Mouse (Mus musculus): Measurements from ENCODE around the gene Raly. TPM values are rescaled to one million over a fixed set of nuclear protein-coding genes. Genes with fewer than 3 reads are reported as not detected.

Gene Raly
- polyA plus RNA-seq (2015; fragmentation: Nextera tagmentation; extraction: Ambion mirVana) = 26.8 and 29.5 TPM in 2 replicates

DNA sequence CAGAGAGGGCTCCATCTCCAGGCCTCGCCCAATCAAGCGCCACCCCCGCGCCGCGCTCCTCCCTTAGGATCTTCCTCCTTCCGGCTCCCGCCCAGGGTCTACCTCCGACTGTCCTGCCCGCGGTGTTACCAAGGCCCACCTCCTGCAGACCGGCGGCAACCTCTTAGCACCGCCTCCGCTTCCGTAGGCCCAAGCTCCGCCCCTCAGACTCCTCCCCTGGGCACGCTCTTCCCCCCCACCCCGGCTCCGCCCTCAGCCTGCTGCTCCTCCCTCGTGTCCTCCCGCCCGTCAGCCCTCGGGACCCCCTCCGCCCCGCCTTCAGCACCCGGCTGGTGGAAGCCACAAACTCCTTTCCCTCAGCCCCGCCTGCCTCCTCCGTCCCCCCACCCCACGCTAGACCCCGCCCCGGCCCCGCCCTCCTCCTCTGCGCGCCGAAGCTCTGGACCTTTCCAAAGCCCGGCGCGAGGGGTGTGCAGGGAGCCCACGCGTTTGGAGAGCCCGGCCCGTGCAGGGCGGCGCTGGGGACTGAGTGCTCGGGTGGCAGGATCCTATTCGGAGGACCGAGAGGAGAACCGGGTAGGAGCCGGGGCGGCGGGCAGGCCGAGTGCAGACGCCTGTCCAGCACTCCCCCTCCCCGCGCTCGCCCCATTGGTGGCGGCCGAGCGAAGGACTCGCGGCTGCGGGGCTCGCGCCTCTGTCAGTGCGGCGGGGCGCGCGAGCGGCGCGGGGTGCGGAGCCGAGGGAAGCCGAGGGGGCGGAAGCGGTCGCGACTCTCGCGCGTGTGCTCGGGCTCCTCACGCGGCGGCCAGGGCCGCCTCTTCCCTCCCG is at the start of gene Raly, which contains the start of gene a:
TSS of gene Raly (plus strand) at position 441 of the 828 bp plus-strand sequence.
TSS of gene a (plus strand) at position 747 of the 828 bp plus-strand sequence.
- peak within 1 kb of the TSS; percentile 100 for H3K9ac ChIP-seq
- H3K4me3 ChIP-seq (replicated peaks) = peak within 1 kb of the TSS; percentile 99
- no peaks in the 10 kb centered on the region for H3K9me3 ChIP-seq (replicated peaks)
- H3K27ac ChIP-seq = peak within 1 kb of the TSS; percentile 96
- DNase-seq = peak; percentile 98
- no peaks in the 10 kb centered on the region for H3K27me3 ChIP-seq
- peaks cover 24% of the 10 kb centered on the region for H3K36me3 ChIP-seq
- peak within 1 kb of the TSS; percentile 86 for H3K4me2 ChIP-seq
- peaks cover 81% of the 10 kb centered on the region for H3K4me1 ChIP-seq (replicated peaks)
- under 1% methylated on average over 80 of the region's 89 CpGs for WGBS (ENCODE audit: insufficient replicate concordance)
- peak; percentile 94 for ATAC-seq (ENCODE audit: low read depth)

DNA sequence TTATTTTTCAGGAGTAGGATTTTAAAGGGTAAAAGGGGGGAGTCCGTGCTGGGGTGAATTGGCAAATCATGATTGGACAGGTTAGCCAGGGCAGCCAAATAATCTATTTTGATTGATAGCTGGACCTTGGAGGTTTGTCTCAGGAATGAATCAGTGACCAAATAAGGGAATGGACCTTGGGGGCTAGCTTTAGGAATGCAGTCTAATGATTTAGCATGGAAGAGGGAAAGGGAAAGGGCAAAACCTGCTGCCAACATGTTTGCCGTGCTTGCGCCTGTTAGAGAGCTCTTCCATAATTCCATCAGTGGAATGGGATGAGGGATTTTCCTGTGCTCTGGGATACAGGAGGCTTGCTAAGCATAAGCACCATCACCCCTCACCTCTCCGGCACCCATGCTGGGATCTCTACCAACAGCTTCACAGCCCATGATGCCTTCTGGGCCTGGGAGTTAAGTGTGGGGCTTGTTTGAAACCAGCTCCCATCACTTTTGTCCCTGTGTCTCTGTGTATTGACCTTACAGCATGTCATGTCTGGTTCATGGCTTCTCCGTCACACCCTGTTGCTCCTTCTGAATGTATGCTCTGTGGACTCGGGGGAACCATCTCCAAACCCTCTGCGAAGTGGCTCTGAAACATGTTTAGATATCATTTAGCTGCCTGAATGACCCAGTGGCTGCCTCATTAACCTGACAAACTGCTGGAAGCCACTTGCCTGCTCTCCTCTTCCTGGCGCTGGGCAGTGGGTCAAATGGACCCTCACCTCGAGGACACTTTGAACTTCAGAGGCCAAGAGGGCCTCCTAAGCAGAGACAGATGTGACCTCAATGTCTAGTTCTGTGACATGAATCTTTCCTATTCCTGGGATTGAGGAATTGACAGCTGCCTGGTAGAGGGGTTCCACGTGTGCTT is 47.7 kb upstream of the Raly start:
- DNase-seq (no peak), ATAC-seq (ENCODE audit: low read depth) (no peak)
- H3K4me2 ChIP-seq = no peak overlapping the region
- H3K27ac ChIP-seq = no peak overlapping the region
- peaks cover 7% of the 10 kb centered on the region; the same call in 1 of the 2 replicates for H3K27me3 ChIP-seq
- no peak overlapping the region for H3K9ac ChIP-seq
- no peaks in the 10 kb centered on the region for H3K9me3 ChIP-seq (replicated peaks)
- 72% methylated on average over 10 of the region's 10 CpGs for WGBS (ENCODE audit: insufficient replicate concordance)
- H3K4me3 ChIP-seq (replicated peaks) = no peak overlapping the region
- no peaks in the 10 kb centered on the region for H3K36me3 ChIP-seq
- no peaks in the 10 kb centered on the region for H3K4me1 ChIP-seq (replicated peaks)

DNA sequence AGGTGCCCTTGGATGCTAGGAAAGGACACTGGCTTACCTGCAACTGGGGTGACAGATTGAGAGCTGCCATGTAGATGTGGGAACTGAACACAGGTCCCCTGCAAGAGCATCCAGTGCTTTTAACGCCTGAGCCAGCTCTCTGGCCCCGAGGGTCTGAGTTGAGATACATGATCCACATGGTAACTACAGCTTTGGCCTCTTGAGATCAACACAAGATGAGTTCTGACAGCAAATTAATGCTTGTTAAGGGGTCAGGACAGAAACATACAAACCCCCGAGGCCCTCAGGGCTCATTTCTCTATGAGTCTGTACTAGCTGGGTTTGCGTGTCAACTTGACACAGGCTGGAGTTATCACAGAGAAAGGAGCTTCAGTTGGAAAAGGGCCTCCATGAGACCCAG is 47.0 kb upstream of the Raly start:
- Histone ChIP-seq H3K4me3 (replicated peaks) (no peak overlapping the region), H3K27me3 (peaks cover 7% of the 10 kb centered on the region; the same call in 1 of the 2 replicates), H3K9ac (no peak overlapping the region), H3K27ac (no peak overlapping the region), H3K9me3 (replicated peaks) (no peaks in the 10 kb centered on the region), H3K4me2 (no peak overlapping the region), H3K4me1 (replicated peaks) (no peaks in the 10 kb centered on the region), H3K36me3 (no peaks in the 10 kb centered on the region)
- DNase-seq (no peak), ATAC-seq (ENCODE audit: low read depth) (no peak)
- 61% methylated on average over 4 of the region's 4 CpGs for WGBS (ENCODE audit: insufficient replicate concordance)

DNA sequence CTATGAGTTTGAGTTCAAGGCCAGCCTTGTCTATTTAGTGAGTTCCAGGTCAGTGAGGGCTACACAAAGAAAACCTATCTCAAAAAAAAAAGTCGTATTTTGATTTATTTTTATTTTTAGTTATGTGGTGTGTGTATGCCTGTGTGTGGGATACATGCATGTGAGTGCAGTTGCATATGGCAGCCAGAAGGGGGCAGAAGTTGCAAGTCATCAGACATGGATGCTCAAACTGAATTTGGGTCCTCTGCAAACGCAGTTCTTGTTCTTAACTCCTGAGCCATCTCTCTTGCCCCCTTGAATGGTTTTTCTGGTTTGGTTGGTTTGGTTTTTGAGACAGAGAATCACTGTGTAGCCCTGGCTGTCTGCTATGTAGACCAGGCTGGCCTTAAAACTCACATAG is 42.5 kb upstream of the Raly start:
- no peak for ATAC-seq (ENCODE audit: low read depth)
- Histone ChIP-seq H3K4me3 (replicated peaks) (no peak overlapping the region), H3K9ac (no peak overlapping the region), H3K27ac (no peak overlapping the region), H3K4me2 (no peak overlapping the region), H3K36me3 (no peaks in the 10 kb centered on the region), H3K4me1 (replicated peaks) (peaks cover 4% of the 10 kb centered on the region; the same call in 1 of the 2 replicates), H3K9me3 (replicated peaks) (no peaks in the 10 kb centered on the region), H3K27me3 (0 out of 2 replicates have a peak, but pooled peaks cover 5% of the 10 kb centered on the region)
- WGBS (ENCODE audit: insufficient replicate concordance) = 66% methylated on average over 2 of the region's 2 CpGs
- DNase-seq = no peak

DNA sequence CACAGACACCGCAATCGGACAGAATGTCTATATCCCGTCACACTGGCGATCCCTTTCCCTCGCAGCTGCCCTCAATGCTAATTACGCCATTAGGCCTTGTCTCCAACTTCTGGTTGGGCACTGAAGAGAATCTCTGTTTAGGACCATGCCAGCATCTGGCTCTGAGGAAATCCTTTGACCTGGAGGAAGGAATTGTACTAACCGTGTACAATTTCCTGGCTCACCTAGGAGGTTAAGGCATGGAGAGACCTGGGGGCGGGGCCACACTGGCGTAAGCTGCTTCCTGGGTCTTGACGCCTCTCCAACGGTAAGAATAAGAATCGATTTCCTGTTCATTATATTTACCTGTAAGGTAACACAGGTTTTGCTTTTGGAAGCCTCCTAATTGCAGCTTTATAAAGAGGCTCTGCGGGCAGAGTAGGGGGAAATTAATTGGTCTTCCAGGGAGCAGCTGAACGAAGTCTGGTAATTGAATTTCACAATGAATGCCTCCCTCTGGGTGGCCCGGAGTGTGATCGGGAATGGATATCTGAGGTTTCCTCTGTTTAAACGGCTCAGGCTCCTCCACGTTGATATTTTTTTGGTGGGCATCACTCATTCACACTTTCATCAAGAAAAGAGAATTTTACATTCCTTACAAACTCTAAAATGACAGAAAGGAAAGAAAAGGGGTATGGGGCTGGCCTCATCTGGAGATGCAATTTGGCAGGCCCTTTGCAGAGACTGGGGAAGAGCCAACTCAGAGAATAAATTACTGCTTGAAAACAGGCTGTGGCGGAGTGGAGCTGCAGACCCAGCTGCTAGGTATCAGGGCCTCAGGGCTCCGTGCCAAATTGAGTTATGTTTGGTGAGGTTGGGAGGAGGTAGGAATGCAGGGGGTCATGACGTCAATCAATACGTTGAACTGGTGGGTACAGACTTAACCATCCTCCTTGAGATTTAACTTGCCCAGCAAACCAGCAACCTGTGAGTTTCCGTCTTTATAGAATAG is 41.6 kb upstream of the Raly start:
- Histone ChIP-seq H3K27ac (no peak overlapping the region), H3K4me2 (no peak overlapping the region), H3K9me3 (replicated peaks) (no peaks in the 10 kb centered on the region), H3K4me1 (replicated peaks) (peaks cover 4% of the 10 kb centered on the region; the same call in 1 of the 2 replicates), H3K4me3 (replicated peaks) (no peak overlapping the region), H3K36me3 (no peaks in the 10 kb centered on the region), H3K27me3 (0 out of 2 replicates have a peak, but pooled peaks cover 5% of the 10 kb centered on the region), H3K9ac (no peak overlapping the region)
- no peak for ATAC-seq (ENCODE audit: low read depth)
- 70% methylated on average over 23 of the region's 23 CpGs for WGBS (ENCODE audit: insufficient replicate concordance)
- no peak for DNase-seq

DNA sequence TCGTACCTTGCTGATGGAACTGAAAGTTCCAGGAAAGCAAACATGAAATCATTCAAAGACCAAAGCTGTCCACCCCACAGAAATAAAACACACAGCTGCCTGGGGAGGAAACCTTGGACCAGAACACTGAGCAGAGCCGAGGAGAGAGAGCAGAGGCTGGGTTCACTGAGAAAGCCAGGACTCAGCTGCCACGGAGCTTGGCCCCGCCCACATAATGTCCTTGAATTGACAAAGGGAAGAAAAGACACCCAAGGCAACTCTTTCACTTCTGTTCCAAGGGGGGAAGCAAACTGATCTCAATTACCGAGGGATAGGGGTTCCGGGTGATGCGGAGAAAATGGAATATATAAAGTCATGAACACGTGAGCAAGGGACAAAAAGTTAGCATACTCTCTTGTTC is 39.0 kb upstream of the Raly start:
- H3K9me3 ChIP-seq (replicated peaks) = no peaks in the 10 kb centered on the region
- H3K36me3 ChIP-seq = no peaks in the 10 kb centered on the region
- H3K27me3 ChIP-seq = no peaks in the 10 kb centered on the region
- DNase-seq = no peak
- no peak for ATAC-seq (ENCODE audit: low read depth)
- no peak overlapping the region for H3K4me2 ChIP-seq
- H3K9ac ChIP-seq = no peak overlapping the region
- H3K27ac ChIP-seq = no peak overlapping the region
- WGBS (ENCODE audit: insufficient replicate concordance) = 52% methylated on average over 8 of the region's 8 CpGs
- H3K4me1 ChIP-seq (replicated peaks) = peaks cover 10% of the 10 kb centered on the region
- no peak overlapping the region for H3K4me3 ChIP-seq (replicated peaks)

DNA sequence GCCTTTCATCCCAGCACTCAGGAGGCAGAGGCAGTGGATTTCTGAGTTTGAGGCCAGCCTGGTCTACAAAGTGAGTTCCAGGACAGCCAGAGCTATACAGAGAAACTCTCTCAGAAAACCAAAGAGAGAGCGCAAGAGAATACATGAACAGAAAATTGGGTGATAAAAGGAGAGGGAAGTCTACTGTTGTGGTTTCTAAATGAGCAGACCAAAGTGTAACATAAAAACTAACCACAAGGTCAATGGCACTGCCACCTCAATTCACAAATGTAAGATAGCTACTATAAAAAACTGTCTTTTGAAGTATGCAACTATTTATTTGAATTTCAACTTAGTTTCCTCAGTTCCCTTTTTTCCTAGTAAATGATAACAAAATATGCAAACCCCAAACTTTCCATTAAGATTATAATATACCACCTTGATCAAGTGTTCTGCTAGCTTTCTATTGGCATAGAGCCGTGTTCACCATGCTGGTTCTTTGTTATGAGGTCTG is 36.8 kb upstream of the Raly start:
- no peaks in the 10 kb centered on the region for H3K9me3 ChIP-seq (replicated peaks)
- H3K36me3 ChIP-seq = no peaks in the 10 kb centered on the region
- no peak overlapping the region for H3K4me3 ChIP-seq (replicated peaks)
- ATAC-seq (ENCODE audit: low read depth) (no peak), DNase-seq (no peak)
- H3K27me3 ChIP-seq = no peaks in the 10 kb centered on the region
- WGBS (ENCODE audit: insufficient replicate concordance) = 64% methylated on average over 2 of the region's 2 CpGs
- H3K4me1 ChIP-seq (replicated peaks) = peaks cover 10% of the 10 kb centered on the region
- no peak overlapping the region for H3K4me2 ChIP-seq
- H3K27ac ChIP-seq = no peak overlapping the region
- H3K9ac ChIP-seq = no peak overlapping the region

DNA sequence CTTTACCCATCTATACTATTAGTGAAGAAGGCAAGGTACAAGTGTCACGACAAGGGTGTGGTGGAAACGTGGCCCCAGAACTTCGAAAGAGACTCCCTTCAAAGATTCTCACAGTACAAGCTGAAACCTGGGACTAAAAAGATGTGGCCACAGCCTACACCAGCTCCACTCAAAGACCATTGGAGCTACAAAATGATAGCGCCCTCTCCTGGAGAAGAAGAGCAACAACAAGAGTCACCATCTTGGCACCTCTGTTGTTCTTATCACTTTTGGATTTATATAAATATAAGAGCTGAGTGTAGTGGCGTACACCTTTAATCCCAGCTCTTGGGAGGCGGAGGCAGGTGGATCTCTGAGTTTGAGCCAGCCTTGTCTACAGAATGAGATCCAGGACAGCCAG is 35.1 kb upstream of the Raly start:
- H3K27ac ChIP-seq = no peak overlapping the region
- no peaks in the 10 kb centered on the region for H3K9me3 ChIP-seq (replicated peaks)
- no peaks in the 10 kb centered on the region for H3K36me3 ChIP-seq
- 57% methylated on average over 6 of the region's 6 CpGs for WGBS (ENCODE audit: insufficient replicate concordance)
- no peaks in the 10 kb centered on the region for H3K27me3 ChIP-seq
- H3K9ac ChIP-seq = no peak overlapping the region
- DNase-seq = no peak
- no peak for ATAC-seq (ENCODE audit: low read depth)
- H3K4me2 ChIP-seq = no peak overlapping the region
- peaks cover 10% of the 10 kb centered on the region for H3K4me1 ChIP-seq (replicated peaks)
- no peak overlapping the region for H3K4me3 ChIP-seq (replicated peaks)

DNA sequence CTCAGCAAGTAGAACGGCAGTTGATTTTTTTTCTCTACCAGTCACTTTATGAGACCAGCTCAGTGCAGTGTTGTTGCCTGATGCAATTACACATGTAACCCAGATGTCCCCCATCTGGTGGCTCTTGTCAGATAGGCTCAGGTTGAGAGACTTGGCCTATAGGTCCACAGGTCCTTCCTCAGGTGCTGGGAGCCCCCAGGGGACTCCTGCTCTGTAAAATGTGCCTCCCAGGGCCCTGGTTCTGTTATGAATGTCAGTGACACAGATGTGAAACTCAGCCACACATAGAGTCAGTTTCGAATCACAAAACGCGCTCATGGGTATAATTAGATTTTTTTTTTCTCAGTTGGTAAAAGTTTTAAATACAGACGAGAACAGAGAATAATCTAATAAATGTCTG is 33.2 kb upstream of the Raly start:
- H3K27ac ChIP-seq = no peak overlapping the region; the same call in 1 of the 2 replicates
- H3K36me3 ChIP-seq = no peaks in the 10 kb centered on the region
- DNase-seq (no peak), ATAC-seq (ENCODE audit: low read depth) (no peak)
- peaks cover 19% of the 10 kb centered on the region for H3K4me1 ChIP-seq (replicated peaks)
- H3K9ac ChIP-seq = no peak overlapping the region
- no peaks in the 10 kb centered on the region for H3K9me3 ChIP-seq (replicated peaks)
- H3K4me3 ChIP-seq (replicated peaks) = no peak overlapping the region
- H3K27me3 ChIP-seq = no peaks in the 10 kb centered on the region
- WGBS (ENCODE audit: insufficient replicate concordance) = 78% methylated on average over 5 of the region's 5 CpGs
- H3K4me2 ChIP-seq = no peak overlapping the region

DNA sequence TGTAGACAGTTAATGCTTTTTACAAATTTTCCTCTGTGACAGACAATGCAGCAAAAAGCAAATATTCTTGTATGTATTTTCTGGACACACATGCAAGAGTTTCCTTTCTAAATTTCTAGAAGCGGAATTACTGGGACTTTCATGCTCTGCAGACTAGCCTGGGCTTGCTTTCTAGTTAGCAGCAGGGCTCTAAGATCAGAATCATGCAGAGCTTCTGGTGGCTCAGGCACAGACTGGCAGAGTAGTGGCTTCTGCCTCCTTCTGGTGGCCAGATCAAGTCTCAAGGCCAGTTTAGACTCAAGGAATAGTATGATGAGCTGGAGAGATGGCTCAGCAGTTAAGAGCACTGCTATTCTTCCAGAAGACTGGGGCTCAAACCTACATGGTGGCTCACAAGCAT is 32.4 kb upstream of the Raly start:
- no peaks in the 10 kb centered on the region for H3K9me3 ChIP-seq (replicated peaks)
- no peaks in the 10 kb centered on the region for H3K27me3 ChIP-seq
- H3K4me2 ChIP-seq = no peak overlapping the region
- no peaks in the 10 kb centered on the region for H3K36me3 ChIP-seq
- H3K4me3 ChIP-seq (replicated peaks) = no peak overlapping the region
- no peak for DNase-seq
- H3K27ac ChIP-seq = no peak overlapping the region
- WGBS (ENCODE audit: insufficient replicate concordance) = 74% methylated on average over 1 of the region's 1 CpGs
- peaks cover 27% of the 10 kb centered on the region for H3K4me1 ChIP-seq (replicated peaks)
- no peak overlapping the region for H3K9ac ChIP-seq
- ATAC-seq (ENCODE audit: low read depth) = no peak

All from liver, embryonic 13.5 days (tissue).